Mouse (Mus musculus) frontal cortex, postnatal 14 days (tissue): ENCODE data around the gene Slc22a7.

Experiments
- DNase-seq, 2 experiments: peaks; one replicate each; pipeline ENCODE4 v3.0.0; 2022; ENCODE audit warnings: low spot score in 2 of 2

Slc22a7 gene

DNA sequence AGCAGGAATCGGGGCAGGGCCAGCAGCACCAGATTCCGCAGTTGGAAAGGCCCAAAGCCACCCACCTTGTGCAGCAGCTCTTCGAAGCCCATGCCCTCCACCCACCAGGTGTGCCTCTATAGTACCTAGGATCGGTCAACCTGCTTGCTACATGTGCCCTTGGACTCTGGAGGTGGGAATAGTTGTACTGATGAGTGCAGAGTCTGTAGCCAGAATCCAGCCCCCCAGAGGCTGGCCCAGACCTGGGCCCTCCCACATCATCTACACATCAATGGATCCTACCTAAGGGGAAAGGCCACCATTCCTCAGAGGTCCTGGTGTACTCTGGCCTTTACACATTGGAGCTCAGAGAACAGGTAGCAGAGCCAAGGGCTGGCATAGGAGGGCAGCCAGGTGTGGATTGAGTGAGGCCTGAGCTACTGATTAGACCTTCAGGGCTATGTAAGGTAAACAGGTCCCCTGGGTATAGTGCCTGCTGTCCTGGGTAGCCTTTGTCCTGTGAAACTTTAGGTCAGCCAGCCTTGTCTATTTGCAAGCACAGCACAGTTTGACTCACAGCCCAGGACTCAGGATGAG is at the start of gene Slc22a7:
TSS of gene Slc22a7 (minus strand) at position 160 of the 576 bp plus-strand sequence.
- DNase-seq: no peak

DNA sequence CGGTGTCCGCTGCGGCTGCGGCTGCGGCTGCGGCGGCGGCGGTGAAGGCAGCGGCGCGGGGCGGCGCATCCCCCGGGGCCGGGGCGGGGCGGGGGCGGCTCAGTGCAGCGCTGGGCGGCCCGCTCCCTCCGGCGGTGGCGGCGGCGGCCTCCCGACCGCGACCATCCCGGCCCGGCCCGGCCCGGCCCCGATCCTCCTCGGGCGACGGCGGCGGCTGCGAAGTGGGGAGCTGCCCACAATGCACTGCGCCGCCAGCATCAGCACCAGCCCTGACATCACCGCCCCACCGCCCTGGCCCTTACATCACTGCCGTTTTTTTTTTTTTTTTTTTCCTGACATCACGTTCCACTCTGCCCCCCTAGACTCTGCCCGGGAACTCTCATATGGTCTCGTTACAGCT is 49.2 kb upstream of the Slc22a7 start, which contains the start of gene Ttbk1:
TSS of gene Ttbk1 (minus strand) at position 245 of the 400 bp plus-strand sequence.
- DNase-seq: peak in 1 of 2 experiments; percentile 40

DNA sequence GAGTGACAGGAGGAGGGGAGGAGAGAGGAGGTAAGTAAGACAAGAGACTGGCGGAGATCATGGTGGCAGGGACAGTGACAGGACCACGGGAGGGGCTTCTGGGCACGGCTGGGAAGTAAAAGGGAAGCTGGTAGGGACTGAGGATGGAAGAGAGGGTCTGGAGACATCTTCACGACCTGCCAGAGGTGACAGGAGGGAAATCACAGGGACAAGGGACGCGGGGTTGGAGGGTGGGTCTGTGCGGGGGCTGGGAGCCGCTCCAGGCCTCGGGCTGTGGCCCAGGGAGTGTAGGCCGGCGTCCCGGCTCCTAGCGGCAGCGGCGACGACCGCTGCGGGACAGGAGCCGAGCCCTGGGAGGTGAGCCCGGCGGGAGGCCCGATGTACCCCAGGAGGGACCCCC is 48.7 kb upstream of the Slc22a7 start:
- no peak for DNase-seq

DNA sequence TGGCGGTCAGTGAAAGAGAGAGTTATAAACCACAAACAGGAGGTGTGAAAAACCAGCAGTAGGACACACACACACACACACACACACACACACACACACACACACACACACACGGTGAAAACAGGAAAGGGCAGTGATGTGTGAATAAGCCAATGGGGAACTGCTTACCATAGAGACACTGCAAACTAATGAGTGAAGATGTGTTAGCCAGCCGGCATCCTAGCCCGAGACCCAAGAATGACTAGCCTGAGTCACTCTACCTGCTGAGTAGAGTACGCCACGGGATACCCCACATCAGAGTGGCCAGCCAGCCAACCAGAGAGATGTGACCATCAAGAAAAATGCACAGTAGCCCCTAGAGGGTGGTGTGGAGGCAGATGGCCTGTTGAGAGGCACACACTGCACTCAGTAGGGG is 46.2 kb upstream of the Slc22a7 start:
- no peak for DNase-seq

DNA sequence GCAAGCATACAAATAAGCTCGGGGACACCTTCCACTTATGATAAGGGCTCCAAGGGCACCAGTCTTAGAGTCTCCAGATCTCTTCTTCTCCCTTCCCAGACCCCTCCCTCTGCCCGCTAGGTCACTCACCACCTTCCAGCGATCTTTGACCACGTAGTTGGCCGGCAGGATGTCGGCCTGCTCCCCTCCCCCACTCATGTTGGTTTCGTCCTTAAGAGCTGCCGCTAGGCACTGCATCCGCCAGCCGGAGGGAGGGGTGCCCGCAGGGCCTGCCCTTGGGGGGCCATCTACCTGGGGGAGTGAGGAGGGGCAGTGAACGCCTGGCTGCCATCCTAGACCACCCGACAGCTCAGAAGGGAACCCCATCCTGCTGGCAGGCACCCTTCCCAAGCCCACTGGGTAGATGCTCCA is 45.8 kb upstream of the Slc22a7 start:
- DNase-seq: peak in 1 of 2 experiments; percentile 46

DNA sequence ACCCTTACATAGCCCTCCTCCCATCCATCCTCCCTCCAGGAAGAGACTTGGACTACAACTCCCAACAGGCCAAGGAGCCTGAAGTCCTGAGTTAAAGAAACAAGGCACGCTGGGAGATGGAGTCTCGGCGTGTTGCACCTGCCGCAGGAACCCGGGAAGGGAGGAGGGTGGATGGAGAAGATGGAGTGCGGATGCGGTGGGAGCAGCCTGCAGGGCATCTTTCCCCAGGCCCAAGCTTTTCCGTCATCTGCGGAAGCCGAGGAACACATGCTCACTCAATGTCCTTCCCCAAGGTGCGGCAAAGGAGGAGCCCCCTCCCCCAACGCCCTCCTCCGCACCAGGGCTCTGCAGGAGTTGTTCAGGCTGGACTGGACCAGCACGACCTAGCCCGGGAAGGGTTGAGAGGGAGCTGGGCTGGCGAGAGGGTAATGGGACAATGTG is 45.3 kb upstream of the Slc22a7 start:
- peak; percentile 40 to 53 for DNase-seq

DNA sequence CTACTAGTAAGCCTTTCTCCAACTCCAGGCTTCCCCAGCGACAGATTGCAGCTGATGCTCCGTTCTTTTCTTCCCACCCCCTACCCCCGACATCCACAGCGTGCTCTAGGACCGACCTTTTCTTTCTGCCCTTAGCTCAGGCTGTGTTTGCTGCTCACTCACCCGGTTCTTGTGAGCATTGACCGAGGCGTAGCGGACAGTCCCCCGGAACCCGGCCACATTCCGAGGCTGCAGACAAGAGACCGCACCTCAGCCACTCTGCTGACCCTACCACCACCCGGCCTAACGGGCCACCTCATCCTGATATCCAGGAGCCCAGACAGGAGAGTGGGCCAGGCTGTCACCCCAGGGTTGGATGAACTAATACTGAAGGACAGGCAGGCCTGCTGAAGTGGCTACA is 39.0 kb upstream of the Slc22a7 start:
- no peak for DNase-seq

DNA sequence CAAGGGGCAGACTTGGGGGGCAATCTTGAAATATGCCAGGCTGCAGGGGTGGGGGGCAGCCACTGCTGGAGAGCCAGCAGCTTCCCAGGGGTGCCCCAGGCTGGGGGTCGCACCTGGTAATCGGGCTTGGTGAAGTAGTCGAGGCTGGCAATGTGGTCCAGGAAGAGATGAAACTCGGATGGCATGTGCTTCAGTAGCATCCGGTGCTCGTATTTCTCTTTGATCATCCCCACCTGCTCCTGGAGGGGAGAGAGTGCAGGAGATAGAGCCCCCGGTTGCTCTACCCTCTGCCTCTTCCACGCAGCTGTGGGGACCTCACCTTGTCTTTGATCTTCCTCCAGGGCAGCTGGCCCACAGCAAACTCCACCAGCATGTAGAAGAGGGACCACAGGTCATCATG is 38.3 kb upstream of the Slc22a7 start:
- DNase-seq: no peak

DNA sequence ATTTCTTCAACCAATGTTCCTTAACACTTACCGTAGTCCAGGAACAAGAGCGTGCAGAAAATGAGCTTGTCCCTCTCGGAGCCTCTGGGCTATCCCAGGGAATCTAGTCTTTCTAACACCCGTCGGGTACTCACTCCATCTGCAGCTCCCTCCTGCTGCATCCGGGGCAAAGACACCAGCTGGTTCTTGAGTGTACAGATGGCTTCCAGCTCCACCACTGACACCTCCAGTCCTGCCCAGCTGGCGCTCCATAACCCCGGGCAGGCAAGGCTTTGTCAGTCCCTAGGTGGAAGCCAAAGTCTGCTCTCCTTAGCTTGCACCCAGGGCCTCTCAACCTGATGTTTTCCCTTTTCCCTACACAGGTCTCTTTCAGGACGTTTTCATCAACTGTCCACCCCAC is 29.6 kb upstream of the Slc22a7 start:
- DNase-seq: no peak

DNA sequence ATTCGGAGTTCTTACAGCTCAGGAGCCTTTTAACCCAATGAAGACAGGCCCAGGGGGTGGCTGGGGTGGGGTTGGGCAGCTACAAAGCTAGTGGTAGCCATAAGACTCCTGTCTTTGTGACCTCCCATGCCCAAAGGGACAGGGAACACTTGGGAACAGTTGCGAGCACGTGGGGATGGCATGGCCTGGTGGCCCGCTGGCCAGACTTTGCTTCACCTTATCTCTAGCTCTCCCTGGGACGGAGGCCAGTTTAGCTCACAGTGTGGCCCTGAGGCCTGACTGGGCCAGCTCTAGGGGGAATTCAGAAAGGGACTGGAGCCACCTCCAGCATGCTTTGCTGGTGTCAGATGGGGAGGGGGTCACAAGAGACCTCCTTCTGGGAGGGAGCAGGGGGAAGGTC is 24.0 kb upstream of the Slc22a7 start:
- no peak for DNase-seq

DNA sequence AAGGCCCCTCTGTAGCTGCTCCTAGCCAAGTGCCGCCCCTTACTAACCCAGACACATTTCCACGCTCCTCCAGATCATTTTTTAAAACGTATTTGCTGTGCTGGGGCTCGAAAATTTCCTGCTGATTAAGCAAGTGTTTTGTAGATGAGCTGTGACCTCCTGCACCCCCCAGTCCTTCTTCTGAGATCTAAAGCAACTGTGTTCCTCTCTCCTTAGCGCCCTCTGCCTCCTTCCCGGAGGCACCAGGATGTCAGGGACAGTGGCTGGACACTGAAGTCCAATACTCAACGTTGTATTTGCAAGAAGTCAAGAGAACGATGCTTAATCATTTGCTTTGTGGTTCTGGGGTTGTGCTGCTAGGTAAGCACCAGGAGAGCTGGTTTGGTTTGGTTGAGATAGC is 23.1 kb upstream of the Slc22a7 start:
- DNase-seq: no peak

DNA sequence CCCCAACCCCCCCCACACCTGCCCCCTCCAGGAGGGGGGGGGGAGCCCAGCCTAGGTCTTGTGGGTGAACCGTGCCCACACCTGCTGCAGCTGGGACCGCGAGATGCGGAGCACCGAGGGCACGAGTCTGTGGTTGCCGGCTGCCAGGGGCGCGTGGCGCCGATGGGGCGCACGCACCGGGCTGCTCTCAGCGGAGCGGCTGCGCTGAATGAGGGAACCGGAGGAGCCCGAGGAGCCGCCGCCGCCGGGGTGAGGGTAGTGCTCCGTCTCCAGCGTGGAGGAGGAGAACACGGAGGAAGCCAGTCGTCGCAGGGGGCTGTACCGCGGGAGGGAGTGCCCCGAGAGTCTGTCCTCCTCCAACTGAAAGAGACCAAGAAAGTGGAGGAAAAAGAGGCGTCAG is 22.4 kb upstream of the Slc22a7 start:
- no peak for DNase-seq

DNA sequence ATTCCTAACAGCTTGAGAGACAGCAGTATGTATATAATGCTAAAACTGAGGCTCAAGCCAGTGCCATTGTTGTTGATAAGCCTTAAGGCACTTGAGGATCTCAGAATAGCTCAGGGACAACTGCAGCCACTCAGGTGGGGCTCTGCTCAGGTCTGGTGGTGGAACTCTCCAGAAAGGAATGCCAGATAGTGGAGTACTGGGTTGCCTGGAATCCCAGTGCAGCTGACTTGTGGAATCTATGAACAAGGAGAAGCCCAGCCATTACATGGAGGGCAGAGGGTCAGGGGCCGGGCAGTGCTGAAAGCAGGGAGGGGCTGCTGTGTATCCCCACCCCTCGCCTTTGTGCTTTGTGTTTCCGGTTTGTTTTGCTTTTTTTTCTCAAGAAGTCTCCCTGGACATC is 20.2 kb upstream of the Slc22a7 start:
- DNase-seq: no peak

DNA sequence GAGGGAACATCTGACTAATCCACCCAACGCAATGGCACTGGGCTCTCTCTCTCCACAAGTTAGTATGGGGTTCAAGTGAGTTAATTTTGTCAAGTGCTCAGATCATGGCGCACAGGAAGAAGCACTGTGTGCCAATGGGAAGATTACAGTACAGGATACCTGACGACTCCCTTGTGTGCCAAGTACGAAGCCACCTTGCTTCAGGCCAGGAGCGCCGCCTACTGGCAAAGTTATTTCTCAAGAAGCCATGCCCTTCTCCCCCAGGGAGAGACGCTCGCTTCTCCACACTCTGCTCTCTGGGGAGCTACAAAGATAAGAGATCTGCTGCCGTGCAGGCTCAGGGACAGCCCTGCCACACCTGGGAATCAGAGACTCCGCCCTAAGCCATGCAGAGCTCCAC is 19.5 kb upstream of the Slc22a7 start:
- DNase-seq: no peak

DNA sequence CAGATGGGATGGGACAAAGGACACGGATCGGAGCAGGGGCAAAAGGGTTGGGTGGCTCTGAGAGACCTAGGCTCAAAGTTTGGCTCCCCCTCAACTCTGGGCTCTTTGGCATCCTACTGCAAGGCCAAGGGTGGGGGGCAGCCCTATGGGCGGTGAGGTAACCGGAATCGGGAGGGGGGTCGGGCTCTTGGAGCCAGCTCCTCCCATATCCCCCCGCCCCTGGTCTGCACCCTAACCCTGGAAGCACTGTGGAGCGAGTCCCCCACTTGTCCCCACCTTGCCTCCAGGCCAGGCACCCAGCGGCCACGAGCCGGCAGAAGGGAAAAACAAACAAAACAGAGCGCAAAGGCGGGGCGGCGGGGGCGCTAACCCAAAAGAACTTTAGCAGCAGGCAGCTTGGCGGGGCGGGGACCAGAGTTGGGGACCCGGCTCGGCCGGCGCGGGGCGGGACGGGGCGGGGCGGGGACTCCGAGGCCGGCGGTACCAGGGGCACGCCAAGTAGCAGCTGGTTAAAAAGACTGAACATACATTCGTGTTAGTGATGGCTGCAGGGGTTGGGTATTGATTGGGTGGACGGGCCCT is 16.9 kb upstream of the Slc22a7 start:
- no peak for DNase-seq

DNA sequence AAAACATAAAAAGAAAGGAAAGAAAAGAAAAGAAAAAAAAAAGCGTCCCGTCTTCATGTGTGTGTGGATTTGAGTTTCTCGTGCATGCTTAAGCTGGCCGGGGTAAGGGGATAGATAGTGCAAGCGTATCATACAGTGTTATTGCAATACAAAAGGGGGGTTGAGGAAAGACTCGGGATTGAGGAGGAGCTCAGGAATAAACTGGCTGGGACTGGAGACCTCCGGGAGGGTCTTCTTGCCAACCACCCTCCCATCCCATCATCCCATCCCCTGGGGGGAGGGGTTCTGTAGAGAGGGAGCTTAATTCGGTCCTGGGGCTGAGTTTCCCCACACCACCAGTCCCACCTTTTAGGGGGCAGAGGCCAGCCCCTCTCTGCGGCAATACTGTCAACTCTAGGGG is 16.3 kb upstream of the Slc22a7 start:
- no peak for DNase-seq

DNA sequence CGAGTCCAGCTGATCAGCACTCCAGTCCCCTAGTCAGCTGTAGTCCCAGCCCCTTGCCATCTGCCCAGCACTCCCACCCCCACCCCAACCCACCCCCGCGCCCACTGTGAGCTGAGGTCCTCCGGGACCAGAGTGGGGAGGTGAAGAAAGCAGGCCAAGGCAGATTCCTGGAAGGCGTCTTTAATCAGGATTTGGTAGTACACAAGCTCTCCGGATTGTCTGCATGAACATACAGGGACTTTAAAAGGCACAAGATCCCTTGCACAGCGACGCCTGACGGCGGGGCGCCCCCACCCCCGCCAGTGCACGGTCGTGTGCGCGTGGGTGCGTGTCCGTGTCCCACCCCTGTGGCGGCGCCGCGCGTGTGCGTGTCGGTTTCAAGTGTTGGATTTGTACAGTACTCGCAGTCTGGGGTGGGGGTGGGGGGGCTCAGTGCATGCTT is 15.7 kb upstream of the Slc22a7 start:
- DNase-seq: no peak

DNA sequence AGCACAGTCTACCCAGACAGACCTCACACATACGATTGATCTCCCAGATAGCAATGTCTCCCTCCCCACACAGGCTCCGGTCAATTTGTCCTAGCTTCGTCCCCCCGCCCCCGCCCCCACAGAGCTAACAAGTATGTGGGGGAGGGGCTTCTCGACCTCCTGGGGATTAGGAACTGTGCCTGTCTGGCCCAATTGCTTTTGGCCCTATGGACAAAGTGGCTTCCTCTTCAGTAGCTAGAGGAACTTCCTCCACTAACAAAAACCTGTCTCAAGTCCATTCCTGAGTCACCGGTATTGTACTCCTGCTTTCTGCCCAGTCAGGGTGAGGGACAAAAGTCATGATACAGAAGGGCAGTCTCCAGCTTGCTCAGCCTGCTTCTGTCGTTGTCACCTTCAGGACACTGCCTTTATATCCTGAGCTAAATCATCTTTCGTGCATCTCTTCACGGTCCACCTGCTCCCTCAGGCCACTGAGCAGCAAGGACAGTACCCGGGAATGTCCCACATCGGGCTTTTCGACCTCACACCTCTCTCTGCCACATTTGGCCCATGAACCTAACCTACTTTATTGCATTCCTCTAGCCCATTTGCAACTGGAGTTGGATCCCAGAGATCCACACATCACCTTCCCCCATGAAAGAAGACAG is 15.2 kb upstream of the Slc22a7 start:
- DNase-seq: no peak

DNA sequence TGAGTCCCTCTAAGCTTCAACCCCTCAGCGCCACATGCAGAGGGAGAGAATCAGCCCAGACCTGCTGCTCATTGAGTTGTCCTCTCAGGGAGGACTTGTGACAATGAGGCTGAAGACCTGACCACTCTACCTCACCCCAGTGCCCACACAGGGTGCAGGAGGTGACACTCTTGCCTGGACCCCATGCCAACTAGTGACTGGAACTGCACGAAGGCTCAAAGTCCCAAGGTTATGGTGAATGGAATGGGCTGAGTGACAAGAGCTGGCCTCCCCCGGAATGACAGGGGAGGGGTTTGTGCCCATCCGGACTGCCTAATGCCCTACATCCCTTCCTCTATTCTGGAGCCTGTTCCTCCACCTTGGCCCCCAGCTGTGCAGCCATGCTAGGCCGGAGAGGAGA is 14.4 kb upstream of the Slc22a7 start:
- no peak for DNase-seq

DNA sequence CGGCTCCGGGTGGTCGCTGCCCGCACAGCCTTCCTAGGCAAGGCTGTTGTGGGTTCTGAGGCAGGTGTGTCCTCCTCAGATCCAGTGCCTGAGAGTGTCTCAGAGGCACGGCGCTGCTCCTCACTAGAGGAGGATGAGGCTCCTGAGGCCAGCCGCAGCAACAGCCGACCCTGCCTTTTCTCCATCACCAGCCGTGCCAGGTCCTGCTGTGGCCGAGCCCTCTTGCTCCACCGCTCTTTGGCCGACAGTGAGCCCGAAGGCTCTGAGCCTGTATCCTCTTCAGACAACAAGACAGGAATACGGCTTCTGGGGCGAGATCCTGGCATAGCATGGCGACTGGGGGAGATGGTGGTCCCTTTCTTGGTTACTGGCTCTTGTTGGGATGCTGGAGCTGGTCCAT is 8.0 kb upstream of the Slc22a7 start:
- DNase-seq: no peak

DNA sequence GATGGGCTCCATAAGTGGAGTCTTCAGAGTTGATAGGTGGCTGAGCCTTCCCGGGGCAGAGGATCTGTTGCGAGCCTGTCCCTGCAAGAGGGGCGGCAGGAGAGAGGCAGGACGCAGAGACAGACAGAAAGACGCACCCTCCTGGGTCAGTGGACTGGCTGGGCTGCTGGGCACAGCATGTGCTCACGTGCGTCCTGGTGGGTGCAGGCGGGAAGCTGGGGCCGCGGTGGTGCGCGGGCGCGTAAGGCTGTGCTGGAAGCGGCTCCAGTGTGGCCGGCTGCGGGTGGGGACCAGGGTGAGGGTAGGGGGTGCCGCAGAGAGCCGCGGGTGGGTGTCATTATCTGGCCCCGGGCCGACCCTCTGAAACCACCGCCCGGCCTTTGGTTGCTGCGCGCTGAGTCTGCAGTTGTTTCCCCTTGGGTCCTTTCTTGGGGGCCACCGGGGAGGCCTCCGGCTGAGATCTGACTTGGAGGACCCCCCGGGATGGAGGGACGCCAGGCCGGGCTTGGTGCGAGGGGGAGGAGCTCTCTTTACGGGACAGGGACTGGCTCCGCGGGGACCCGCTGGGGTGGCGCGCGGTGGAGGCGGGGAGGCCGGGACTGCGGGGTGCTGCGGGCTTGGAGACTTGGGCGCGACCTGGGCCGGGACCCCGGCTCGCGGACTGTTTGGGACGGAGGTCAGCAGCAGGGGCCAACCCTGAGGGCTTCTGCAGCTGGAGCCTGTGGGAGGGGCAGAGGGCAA is 6.8 kb upstream of the Slc22a7 start:
- DNase-seq: no peak

DNA sequence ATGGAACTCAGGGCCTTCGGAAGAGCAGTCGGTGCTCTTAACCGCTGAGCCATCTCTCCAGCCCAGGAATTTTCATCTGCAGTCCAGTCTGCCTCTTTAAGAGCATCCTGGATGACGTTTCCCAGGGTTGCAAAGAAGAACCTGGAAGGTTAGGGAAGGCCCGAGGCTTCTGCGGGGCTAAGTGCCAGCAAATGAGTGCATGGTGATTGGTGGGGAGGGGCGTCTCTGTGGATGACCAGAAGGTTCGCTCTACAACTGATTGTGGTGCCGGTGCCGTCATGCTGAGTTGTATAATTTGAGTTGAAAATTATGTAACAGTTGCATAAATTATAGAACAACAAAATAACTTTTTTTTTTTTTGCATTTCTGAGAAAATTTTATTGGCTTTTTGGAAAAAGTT is 919 bp upstream of the Slc22a7 start:
- DNase-seq: no peak
